8 mouse cellular contexts compared by ENCODE assay signal in the genomic region with DNA sequence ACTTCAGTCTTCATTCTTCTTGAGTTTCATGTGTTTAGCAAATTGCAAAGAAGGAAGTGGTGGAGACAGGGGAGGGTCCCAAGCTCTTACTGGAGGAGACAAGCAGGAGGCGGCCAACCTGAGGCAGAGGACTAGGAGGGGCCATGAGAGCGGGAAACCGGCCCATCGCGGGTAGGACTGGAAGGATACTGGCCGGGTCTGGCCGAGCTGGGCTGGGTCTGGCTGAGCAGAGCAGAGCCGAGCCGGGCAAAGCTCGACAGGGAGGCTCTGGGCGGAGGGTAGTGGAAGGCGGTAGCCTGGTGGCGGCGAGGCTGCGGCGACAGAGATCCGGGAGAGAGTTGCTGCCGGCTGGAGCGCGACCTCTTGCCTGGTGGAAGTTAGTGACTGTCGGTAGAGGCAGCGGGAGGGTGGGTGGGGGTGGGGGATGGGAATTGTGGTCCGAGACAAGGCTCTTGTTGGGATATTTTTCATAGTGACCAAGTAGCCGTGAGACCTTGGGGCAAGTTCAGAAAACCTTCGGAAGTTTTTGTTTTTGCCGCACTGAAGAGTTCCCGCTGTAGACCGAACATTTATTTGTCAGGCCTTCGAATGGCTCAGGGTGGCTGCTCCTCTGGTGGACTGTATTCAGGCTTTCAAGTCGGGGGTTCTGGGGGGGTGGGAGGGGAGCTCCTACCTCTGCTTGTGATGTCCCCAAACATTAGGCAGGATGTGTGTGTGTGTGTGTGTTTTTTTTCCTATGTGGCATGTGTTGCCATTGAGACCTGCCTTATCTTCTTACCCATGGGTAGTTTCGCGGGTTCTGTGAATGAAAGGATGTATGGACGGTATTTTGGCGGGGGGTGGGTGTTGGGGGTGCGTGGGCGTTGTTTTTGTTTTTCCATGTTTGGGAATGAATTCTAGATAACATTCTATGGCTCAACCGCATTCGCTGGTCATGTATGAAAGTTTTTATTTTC. TPM values are rescaled to one million over a fixed set of nuclear protein-coding genes. Genes with fewer than 3 reads are reported as not detected.
DNase-seq lines count a peak whose midpoint lies in the region; ATAC-seq and TF ChIP-seq lines count a peak whose summit lies in the region.

TSS of gene Slc43a3 (plus strand) at position 106 of the 956 bp plus-strand sequence.

- no peak within 1 kb of the TSS for H3K27ac ChIP-seq in ES-Bruce4 (ENCODE audit: insufficient read depth, low read length)
- no peak within 1 kb of the TSS for H3K27ac ChIP-seq in forebrain, embryonic 13.5 days
- H3K27ac ChIP-seq in limb, embryonic 12.5 days: peak within 1 kb of the TSS; percentile 81
- H3K27ac ChIP-seq in midbrain, embryonic 13.5 days: no peak within 1 kb of the TSS

- no peaks in the 10 kb centered on the region for H3K4me1 ChIP-seq in ES-Bruce4 (ENCODE audit: control insufficient read depth, insufficient read depth, low read length)
- peaks cover 6% of the 10 kb centered on the region for H3K4me1 ChIP-seq in forebrain, embryonic 13.5 days
- peaks cover 18% of the 10 kb centered on the region for H3K4me1 ChIP-seq in limb, embryonic 12.5 days (replicated peaks)
- peaks cover 16% of the 10 kb centered on the region for H3K4me1 ChIP-seq in midbrain, embryonic 13.5 days (replicated peaks)

- no peaks in the 10 kb centered on the region for H3K9me3 ChIP-seq in ES-Bruce4 (replicated peaks; ENCODE audit: control insufficient read depth, insufficient read depth, low read length, poor library complexity, severe bottlenecking)
- no peaks in the 10 kb centered on the region for H3K9me3 ChIP-seq in forebrain, embryonic 13.5 days (replicated peaks)
- no peaks in the 10 kb centered on the region for H3K9me3 ChIP-seq in limb, embryonic 12.5 days
- no peaks in the 10 kb centered on the region for H3K9me3 ChIP-seq in midbrain, embryonic 13.5 days

- no peak for TF ChIP-seq EP300 in ES-Bruce4 (IDR thresholded peaks at IDR 0.05; ENCODE audit: insufficient read depth, low read depth, low read length)

- H3K36me3 ChIP-seq in ES-Bruce4 (ENCODE audit: control insufficient read depth, insufficient read depth, low read length, poor library complexity, severe bottlenecking): no peaks in the 10 kb centered on the region
- H3K36me3 ChIP-seq in forebrain, embryonic 13.5 days (ENCODE audit: poor library complexity, severe bottlenecking): no peaks in the 10 kb centered on the region
- peaks cover 9% of the 10 kb centered on the region for H3K36me3 ChIP-seq in limb, embryonic 12.5 days
- no peaks in the 10 kb centered on the region for H3K36me3 ChIP-seq in midbrain, embryonic 13.5 days
- H3K36me3 ChIP-seq in splenic B cell, adult 2 months (ENCODE audit: control insufficient read depth, insufficient read depth, low read length, poor library complexity, severe bottlenecking): no peaks in the 10 kb centered on the region

- WGBS in forebrain, embryonic 13.5 days: 25% methylated on average over 38 of the region's 38 CpGs
- 21% methylated on average over 38 of the region's 38 CpGs for WGBS in limb, embryonic 12.5 days
- WGBS in midbrain, embryonic 13.5 days: 25% methylated on average over 34 of the region's 38 CpGs

- peak within 1 kb of the TSS; percentile 57 for H3K4me2 ChIP-seq in forebrain, embryonic 13.5 days
- H3K4me2 ChIP-seq in limb, embryonic 12.5 days: peak within 1 kb of the TSS; percentile 61
- H3K4me2 ChIP-seq in midbrain, embryonic 13.5 days (replicated peaks): peak within 1 kb of the TSS; percentile 54

- ATAC-seq in forebrain, embryonic 13.5 days: peak; percentile 86
- ATAC-seq in limb, embryonic 12.5 days (ENCODE audit: insufficient number of reproducible peaks, insufficient read depth, low FRiP score, low TSS enrichment, low read depth): peak; percentile 94
- peak; percentile 76 for ATAC-seq in midbrain, embryonic 13.5 days

- peak; percentile 85 for DNase-seq in adrenal gland, postnatal 14 days
- peak; percentile 88 for DNase-seq in heart, postnatal 4 days
- peak; percentile 58 for DNase-seq in splenic B cell, adult 2 months (ENCODE audit: low read depth, low spot score)
- no peak for DNase-seq in MN1 (ENCODE audit: low spot score)

- peak within 1 kb of the TSS; percentile 67 for H3K4me3 ChIP-seq in ES-Bruce4 (ENCODE audit: low read depth, low read length)
- H3K4me3 ChIP-seq in forebrain, embryonic 13.5 days: peak within 1 kb of the TSS; percentile 31
- peak within 1 kb of the TSS; percentile 52 for H3K4me3 ChIP-seq in limb, embryonic 12.5 days (replicated peaks)
- peak within 1 kb of the TSS; percentile 30 for H3K4me3 ChIP-seq in midbrain, embryonic 13.5 days (replicated peaks)

- no peaks in the 10 kb centered on the region for H3K27me3 ChIP-seq in ES-Bruce4 (ENCODE audit: control insufficient read depth, insufficient read depth, low read length, poor library complexity, severe bottlenecking)
- no peaks in the 10 kb centered on the region for H3K27me3 ChIP-seq in forebrain, embryonic 13.5 days
- no peaks in the 10 kb centered on the region for H3K27me3 ChIP-seq in limb, embryonic 12.5 days
- H3K27me3 ChIP-seq in midbrain, embryonic 13.5 days: no peaks in the 10 kb centered on the region
- H3K27me3 ChIP-seq in splenic B cell, adult 2 months (ENCODE audit: control insufficient read depth, insufficient read depth, low read length, poor library complexity, severe bottlenecking): no peaks in the 10 kb centered on the region

- TF ChIP-seq CTCF in ES-Bruce4 (IDR thresholded peaks at IDR 0.05; ENCODE audit: low read depth, low read length): no peak

- no peak for TF ChIP-seq POLR2A in ES-Bruce4 (IDR thresholded peaks at IDR 0.05; ENCODE audit: insufficient read depth, low read length)

- H3K9ac ChIP-seq in ES-Bruce4 (ENCODE audit: low read depth, poor library complexity, severe bottlenecking): peak within 1 kb of the TSS; percentile 44
- H3K9ac ChIP-seq in forebrain, embryonic 13.5 days: no peak within 1 kb of the TSS
- H3K9ac ChIP-seq in limb, embryonic 12.5 days (replicated peaks): peak within 1 kb of the TSS; percentile 68
- peak within 1 kb of the TSS; percentile 46; the same call in 1 of the 2 replicates for H3K9ac ChIP-seq in midbrain, embryonic 13.5 days (replicated peaks)

RNA-seq across cellular contexts. Expression of gene Slc43a3, which starts in this region (rescaled TPM):
- 4.4 and 4.9 TPM in 2 replicates for polyA plus RNA-seq in ES-Bruce4 (2011; ENCODE audit: insufficient read depth, insufficient read length, low read depth, missing spikeins)
- total RNA-seq in adrenal gland, postnatal 14 days (2021): 62.5 and 91.7 TPM in 2 replicates
- 5.9 and 6.6 TPM in 2 replicates for polyA plus RNA-seq in forebrain, embryonic 13.5 days (2015; fragmentation: Nextera tagmentation; extraction: Ambion mirVana)
- 10 to 100 TPM; 44.1 to 52.6 TPM for total RNA-seq in heart, postnatal 4 days (2021)
- polyA plus RNA-seq in limb, embryonic 12.5 days (2016; fragmentation: Nextera tagmentation; extraction: Ambion mirVana): 30.0 and 33.9 TPM in 2 replicates
- 4.8 and 5.4 TPM in 2 replicates for polyA plus RNA-seq in midbrain, embryonic 13.5 days (2015; fragmentation: Nextera tagmentation; extraction: Ambion mirVana)
